Mouse (Mus musculus) adrenal gland, postnatal 25 days (tissue): ENCODE results near the gene Tmem72. TPM values are rescaled to one million over a fixed set of nuclear protein-coding genes. Genes with fewer than 3 reads are reported as not detected.

Experiments
- DNase-seq: peaks from one replicate; pipeline ENCODE4 v3.0.0; 2021; ENCODE audit warnings: mixed read lengths
- microRNA-seq, 2 experiments: library from miRNA; unstranded; fragments of <30 nt; microRNA quantifications; one replicate each; pipeline ENCODE4 v1.2.0; 2021
- total RNA-seq: library from RNA; stranded (reverse); gene quantifications from 2 replicates; pipeline ENCODE4 v1.2.3, GENCODE M21; 2021

The Tmem72 gene
- total RNA-seq, 1 experiment from 2014 or later: 0.09 TPM

DNA sequence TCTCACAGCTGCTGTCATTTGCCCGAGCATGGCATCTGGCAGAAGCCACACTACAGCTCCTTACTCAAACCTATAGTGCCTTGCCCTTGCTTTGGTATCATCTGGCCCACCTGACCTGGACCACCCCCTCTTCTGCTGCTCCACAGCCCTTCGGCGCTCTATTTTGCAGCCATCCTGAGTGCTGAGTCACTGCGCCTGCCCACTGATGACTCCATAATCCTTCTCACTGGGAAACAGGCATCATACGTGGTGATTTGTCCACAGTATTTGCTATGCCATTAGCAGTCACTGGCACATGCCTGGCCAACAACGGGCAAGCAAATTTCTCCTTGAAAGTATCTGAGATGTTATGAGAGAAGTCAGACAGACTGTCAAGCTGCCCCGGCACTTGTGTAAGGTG, 66.9 kb downstream of the Tmem72 start:
- no peak for DNase-seq

DNA sequence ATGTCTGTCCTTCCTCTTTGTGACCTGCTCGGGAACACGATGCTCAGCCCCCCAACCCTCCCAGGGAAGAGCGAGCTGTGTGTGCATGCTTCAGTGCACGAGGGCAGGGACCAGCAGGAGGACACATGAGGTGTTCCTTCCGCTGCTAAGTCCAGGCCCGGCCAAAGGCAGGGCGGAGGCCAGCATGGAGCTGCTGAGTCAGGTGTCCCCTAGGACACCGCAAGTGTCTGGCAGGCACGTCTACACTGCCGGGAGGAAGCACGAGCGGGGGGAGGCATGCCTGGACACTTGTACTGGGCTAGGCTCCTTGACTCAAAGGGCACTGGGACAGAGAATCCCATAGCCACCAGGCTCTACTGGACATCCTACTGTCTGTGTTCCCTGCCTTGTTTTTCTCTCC, 69.0 kb downstream of the Tmem72 start:
- peak; percentile 40 for DNase-seq

DNA sequence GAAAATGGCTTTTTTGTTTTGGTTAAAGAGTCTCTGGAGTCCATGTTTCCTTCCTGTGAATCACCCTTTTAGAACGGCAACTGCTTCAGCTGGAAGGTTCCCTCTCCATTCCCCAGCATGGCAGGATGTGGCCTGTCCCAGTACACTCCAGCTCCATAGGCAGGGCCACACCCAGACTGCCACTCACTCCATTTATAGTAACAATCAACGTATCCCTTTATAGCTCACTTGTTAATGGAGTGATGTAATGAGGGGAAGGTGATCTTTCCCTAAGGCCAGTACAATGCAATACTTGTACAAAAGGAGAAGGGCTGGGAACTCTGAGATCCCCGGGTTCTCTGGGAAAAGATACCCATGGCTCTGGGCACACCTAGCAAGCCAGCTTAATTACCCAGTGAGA, 72.4 kb downstream of the Tmem72 start:
- no peak for DNase-seq

DNA sequence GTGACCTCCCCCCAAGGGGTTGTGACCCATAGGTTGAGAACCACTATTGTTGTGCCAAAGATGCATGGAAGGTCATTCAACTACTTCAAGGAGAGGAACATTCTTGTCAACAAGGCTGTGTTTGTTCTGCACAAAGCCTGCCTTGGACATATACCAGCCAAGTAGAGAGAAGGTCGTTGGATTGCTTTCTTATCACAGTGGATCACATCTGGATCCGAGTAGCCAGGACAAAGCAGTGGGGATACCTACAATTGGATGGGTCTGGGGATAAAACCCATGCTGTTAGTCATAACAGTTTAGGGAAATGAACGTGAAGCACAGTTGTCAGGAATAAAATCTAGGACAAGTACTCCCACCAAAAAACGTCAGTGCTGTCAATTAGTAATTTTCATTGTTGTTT, 72.8 kb downstream of the Tmem72 start:
- no peak for DNase-seq

DNA sequence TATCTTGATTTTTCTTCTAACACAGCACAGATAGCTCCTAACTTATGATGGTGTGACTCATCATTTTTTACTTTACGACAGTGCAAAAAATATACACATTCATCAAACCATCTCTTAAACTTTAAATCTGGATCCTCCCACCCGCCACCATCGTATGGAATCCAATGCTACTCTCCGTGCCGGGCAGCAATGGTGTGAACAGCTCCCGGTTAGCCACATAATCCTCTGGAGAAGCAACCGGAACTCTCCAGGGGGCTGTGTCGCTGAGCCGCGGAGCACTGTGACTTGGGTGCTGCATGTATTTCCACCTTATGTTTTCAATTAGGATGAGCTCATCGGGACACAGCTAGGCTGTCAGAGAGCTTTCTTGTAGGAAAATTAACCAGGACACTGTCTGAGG, 73.8 kb downstream of the Tmem72 start:
- no peak for DNase-seq

DNA sequence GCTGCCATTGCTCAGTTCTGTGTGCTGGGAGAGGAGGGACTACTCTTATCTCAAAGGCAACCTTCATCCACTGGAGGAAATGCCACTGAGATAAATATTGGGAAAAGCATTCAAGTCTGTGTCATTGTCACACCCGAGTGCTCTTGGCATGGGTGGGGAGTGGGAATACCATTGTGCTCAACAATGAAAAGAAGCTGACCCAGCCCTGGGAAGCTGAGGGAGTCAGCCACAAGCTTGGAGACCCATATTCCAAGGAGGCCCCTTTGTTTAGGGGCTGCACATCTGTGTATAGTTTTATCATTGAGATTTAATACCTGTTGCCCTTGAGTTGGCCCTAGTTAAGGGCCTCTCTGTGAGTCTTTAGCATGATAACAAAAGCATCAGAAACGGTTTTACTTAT, 77.0 kb downstream of the Tmem72 start:
- no peak for DNase-seq

DNA sequence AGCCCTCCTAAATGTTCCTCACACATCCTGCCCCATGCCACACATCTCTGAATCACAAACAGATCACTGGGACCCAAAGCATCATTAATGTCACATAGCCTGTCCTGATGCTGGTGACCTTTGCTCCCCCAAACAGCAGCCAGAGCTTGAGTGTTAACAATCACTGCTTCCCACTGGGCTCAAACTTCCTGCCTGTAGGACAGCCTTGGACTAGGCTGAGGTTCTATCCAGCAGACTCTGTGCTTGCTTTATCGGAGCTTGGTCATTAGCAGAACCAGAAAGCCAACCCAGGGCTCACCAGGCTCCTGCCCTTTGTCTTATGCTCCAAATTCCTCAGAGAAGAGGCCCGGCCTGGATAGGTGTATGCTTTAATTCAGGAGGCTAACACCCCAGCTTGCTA, 77.8 kb downstream of the Tmem72 start:
- no peak for DNase-seq

DNA sequence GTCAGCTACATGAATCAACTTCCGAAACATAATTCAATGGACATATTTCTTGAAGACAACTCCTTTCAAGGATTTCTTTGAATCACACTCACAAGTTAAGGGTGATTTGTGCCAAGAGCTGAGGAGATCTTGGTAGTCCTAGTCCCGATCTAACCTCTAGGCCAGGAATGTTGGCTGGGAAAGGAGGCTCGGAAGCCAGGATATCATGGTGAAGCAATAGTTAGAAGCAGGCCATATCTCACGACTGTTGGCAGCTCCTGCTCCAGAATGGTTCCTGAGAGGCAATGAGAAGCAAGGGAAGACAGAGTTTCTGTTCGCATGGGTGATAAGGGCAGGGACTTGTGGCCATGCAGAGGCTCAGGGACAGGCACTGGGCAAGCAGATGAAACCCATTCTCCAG, 79.2 kb downstream of the Tmem72 start:
- DNase-seq: no peak

DNA sequence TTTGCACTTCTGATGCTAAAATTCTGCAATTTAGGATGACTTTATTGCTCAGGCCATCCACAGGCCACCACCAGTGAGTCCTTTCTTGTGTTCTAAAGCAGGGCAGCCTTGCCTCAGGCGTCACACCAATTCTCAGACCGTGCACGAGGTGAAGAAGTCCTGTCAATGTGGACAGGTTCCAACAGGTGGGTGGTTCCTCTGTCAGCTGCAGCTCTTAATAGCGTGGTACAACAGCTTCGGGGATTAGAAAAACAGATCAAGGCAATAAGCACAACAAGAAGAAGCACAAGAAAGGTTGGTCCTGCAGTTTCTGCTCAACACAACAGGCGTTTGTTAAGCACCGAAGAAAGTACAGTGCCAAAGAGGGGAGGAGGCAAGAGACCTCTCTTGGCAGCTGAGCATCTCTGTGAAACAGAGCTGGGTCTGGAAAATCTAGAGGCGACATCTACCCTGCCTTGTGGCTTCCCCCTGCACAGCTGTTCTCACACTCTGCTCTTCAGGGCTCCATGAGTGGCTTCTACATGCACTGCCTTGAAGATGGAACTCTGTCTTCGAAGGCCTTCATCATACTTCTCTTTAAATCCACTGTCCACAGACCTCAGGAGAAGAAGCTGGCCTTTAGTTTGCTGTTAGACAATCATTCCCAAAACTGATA, 80.0 kb downstream of the Tmem72 start:
- DNase-seq: no peak

DNA sequence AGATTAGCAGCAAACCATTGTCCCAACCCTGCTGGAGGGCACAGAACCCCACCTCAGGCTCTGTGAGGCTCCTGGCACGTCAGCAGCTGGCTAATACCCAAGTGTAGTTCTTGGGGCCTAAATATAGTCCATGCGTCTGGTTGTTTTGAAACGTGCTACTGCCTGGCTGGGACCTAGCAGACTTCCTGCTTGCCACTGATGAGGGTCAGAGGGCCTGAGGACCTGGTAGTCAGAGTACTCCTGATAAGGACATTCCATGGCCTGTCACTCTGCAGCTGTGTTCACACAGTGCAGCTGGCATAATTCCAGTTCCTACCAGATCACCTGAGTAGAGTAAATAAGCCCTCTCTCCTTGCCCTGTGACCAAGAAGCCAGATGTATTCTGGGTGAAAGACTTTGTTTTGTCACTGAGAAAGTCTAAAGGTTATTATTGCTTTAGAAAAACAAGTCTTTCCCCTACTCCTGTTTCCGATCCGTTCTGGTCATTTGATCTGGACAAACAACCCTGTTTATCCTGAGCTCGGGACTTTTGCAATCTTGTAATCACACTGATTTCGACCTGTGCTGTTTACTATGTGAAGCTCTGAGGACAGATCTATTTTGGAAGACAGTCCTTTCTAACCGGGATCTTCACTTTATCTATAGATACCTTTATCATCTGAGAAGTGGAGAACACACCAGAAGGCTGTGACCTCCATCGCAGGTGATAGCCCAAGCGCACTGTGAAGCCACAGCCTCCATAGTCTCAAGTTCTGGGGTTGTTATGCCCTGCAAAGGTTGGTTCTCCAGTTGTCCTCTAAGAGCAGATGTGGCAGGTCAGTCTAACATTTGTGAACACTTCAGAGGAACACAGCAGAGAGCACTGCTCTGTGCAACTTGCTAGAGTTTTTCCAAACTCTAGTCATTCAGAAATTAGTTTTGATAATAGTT, 81.2 kb downstream of the Tmem72 start:
- peak; percentile 51 for DNase-seq

DNA sequence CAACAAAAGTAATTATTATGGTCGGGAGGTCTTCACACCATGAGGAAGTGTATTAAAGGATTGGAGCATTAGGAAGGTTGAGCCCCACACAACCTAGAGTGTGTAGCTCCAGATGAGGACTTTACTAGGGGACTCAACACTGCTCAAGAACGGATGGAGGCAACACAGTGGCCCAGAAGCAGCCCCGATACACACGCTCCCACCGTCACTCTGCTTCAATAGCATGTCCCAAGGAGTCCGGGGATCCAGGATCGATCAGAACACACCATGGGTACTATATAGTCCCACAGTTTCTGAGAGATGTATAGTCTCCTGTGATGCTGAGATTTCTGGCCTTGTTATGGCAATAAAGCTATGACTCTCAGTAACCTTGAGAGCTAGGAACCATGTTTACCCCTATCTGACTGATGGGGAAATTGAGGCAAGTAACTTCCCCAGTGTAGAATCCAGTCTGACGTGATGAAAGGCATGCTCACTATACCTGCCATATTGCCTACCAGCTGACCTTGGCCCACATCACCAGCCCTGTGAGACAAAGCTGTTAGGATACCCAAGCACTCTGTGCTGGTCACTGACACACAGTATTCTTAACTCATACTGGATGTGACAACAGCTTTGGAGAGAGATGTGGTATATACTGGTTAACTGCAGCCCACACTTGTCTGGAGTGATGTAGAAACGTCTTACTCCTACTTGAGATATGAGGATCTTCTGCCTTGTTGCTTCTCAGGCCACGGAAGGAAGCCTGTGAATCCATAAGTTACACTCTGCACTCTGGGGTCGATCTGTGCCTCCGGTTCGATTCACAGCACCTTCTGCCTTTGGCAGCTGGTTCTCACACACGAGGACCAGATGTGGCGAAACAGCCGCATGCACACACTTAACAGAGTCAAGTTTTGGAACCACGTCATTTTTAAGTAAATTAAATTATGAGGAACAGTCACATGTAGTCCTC, 82.7 kb downstream of the Tmem72 start:
- no peak for DNase-seq

DNA sequence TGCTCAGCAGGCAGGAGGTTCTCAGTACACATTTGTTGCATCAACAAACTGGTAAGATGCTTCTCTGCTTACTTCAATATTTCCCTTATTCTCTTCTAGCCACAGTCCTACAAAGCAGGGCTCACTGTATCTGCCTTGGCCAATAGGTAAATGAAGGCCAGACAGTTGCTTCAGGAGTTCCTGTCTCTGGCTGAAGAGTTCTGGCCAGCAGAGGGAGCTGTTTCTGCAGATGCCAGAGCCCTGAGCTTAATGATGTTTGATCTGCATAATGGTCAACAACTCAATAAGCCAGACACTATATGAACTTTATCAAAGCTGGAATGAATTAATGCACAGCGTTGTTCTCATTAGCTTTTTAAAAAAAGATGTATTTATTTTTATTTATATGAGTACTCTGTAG, 84.6 kb downstream of the Tmem72 start:
- peak; percentile 84 for DNase-seq

DNA sequence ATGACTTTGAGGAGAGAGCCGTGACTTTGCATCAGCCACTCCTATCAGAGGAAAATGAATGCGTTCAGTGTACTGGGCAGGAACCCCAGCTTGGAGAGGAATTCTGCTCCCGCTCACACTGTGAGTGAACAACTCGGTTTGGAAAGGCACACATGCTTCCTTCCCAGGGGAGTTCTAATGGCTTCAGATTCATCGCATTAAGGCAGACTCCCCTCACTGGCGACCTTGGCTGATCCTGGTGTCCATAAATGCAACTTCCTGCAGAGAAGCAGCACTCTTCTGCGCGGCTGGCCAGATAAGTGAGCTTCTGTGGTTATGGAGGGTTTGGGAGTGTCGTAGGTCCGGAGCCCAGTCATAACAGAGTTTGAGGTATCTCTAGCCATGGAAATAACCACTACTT, 86.9 kb downstream of the Tmem72 start:
- DNase-seq: no peak

Small RNA genes within 50 kb of the gene (microRNA-seq; reads per million reads assigned to microRNA genes)
- 0 to 0.34 reads per million in 2 experiments for gene Mir7043

Other genes with a start within 250 kb of the Tmem72 start
- not detected in 2 replicates for gene Olfr211, start 227.8 kb downstream of the Tmem72 start, total RNA-seq
- not detected in 2 replicates for gene Olfr212, start 210.4 kb downstream of the Tmem72 start, total RNA-seq
- not detected in 2 replicates for gene Olfr213, start 178.5 kb downstream of the Tmem72 start, total RNA-seq
- gene Gm5580, start 165.8 kb downstream of the Tmem72 start, total RNA-seq: 1.8 and 3.0 TPM in 2 replicates
- not detected in 2 replicates for gene Olfr214, start 162.7 kb downstream of the Tmem72 start, total RNA-seq
- not detected in 2 replicates for gene Olfr215, start 132.7 kb downstream of the Tmem72 start, total RNA-seq
- 18.8 and 24.6 TPM in 2 replicates for gene Zfp422, start 87.9 kb downstream of the Tmem72 start, total RNA-seq
- gene Depp1, start 66.3 kb downstream of the Tmem72 start, total RNA-seq: 3.6 and 4.7 TPM in 2 replicates
- gene Rassf4, start 43.0 kb downstream of the Tmem72 start, total RNA-seq: 2.2 and 4.8 TPM in 2 replicates